Mouse (Mus musculus) thymus, postnatal 4 days (tissue): Measurements from ENCODE around the gene Itgb5.
A peak's percentile ranks its signal among the peaks of the same experiment; 100 is the strongest.

ENCODE experiments used
- DNase-seq: peaks from one replicate; pipeline ENCODE4 v3.0.0; 2021

The Itgb5 gene

GRCm38 (mm10) chr16:33879556-33879955 lies 50.1 kb downstream of the Itgb5 start:
- no peak for DNase-seq

GRCm38 (mm10) chr16:33880765-33881164 lies 51.3 kb downstream of the Itgb5 start:
- no peak for DNase-seq

- DNase-seq = no peak
Observed at GRCm38 (mm10) chr16:33882540-33882939, 53.1 kb downstream of the Itgb5 start.

DNA sequence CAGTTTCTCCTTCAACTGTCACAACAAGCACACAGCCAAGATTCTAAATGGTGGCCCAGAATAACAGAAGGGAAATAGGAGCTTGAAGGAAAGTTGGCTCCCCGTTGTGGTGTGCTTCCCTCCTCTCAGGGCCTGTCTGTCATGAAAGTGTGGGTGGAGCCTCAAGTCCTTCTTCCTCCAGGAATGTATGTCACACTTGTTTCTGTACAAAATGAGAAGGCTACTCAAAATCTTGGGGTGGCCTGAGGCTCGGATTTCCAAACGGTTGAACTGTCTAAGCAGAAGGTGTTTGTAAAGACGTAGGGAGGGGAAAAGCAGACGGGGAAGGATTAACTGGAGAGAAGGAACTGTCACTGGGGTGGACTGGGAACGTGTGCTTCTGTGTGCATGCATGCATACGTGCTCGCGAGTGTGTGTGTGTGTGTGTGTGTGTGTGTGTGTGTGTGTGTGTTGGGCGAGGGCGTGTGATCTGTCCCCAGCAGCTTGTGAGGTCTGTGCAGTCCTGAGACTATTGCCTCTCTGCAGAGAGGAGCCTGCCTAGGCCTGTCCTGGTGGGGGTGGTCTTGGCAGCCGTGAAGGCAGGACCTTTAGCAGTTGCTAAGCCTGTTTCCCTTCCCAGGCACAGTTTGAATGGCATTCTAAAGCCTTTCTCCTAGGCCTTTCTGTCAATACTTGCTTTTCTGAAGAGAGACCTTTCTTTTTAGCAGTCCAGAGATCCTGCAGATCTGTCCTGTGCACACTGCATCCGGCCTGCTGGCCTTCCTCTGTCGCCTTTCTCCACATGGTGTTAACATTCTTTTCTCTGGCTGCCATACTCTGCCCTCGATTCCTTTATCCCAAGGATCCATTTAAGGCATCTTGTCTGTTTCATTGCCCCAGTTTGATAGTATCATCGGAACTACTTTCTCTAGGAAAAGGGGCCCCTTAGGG lies 53.8 kb downstream of the Itgb5 start:
- DNase-seq = no peak

GRCm38 (mm10) chr16:33884201-33884600 lies 54.7 kb downstream of the Itgb5 start:
- no peak for DNase-seq

DNA sequence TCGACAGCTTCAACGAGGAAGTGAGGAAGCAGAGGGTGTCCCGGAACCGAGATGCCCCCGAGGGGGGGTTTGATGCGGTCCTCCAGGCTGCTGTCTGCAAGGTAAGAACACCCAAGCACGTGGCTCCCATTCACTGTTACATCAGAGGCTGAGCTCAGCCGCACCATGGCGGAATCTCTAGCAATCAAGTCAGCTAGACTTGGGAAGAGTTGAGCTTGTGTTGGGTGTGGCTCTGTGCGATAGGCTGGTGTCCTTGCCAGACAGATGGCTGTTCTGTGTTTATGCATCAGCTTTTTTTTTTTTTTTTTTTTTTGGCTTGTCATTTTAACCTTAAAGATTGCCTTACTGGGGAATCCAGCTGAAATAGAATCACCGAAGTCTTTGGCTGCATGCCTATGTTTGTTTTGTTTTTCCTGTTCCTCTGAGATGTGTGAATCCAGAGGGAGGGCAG lies 55.6 kb downstream of the Itgb5 start:
- DNase-seq = peak; percentile 51

DNA sequence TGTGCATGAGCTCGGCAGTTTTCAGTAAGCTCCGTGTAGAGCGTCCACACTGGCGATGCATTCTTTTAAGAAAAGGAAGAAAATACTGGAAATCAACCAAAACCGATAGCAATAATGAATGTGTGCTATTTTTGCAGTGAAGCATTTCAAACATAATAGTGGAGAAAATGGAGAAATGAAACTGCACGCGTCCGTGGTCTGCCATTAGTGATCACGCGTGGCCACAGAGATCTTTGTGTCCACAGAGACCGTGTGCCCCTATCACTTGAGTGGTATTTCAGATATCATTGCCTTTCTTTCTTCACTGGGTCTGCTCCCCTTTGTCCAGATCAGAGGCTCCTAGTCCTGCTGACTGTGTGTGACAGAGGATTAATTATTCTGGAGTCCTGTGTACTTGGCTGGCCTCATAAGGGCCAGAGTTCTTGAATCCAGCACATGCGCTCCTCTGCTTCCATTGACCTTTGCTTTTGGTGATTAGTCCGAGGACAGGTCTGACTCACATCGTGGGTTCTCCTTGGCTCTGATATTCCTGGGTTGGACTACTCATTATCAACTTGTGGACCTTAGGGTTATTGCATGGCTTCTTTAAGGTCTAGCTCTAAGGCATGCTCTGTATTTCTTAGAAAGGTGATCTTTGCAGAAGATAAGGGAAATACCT lies 56.3 kb downstream of the Itgb5 start:
- no peak for DNase-seq

DNA sequence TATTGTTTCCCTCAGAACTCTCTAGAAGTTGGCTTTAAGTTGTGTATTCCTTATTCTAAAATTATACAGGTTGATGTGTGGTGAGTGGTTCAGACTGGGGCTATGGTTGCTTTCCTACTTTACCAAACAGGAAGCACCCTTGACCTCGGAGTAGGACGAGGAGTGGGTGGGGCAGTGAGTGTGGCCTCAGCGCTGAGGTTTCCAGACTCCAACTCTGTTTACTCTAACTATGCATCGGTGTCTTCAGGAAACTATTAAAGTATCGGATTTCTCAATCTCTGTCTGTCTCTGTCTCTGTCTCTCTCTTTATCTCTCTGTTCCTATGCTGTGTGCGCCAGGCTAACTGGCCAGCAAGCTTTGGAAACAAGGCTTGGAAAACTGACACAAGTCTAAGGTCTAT lies 57.2 kb downstream of the Itgb5 start:
- DNase-seq = no peak

GRCm38 (mm10) chr16:33887981-33888380 lies 58.5 kb downstream of the Itgb5 start:
- DNase-seq = no peak

GRCm38 (mm10) chr16:33889000-33889607 lies 59.6 kb downstream of the Itgb5 start:
- no peak for DNase-seq

DNA sequence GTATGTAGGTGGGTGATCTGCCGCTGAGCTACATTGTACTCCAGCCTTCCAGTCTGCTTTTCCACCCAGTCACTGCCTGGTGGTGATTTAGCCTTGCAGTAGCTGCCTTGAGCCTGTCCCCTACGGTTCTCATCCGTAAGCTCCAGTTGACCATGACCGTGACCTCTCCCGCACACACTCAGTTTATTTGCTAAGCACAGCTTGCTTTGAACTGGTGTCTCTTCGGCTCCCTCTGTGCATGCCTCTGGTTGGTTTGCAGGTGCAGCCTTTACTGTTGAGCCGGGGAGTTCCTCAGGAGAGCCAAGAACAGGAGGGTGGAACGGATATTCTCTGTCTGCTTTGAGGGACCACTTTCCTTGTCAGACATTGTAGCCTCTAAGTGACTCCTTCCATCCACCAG lies 61.6 kb downstream of the Itgb5 start:
- peak; percentile 28 for DNase-seq

- DNase-seq = peak; percentile 28
Observed at GRCm38 (mm10) chr16:33891561-33892281, 62.3 kb downstream of the Itgb5 start.

DNA sequence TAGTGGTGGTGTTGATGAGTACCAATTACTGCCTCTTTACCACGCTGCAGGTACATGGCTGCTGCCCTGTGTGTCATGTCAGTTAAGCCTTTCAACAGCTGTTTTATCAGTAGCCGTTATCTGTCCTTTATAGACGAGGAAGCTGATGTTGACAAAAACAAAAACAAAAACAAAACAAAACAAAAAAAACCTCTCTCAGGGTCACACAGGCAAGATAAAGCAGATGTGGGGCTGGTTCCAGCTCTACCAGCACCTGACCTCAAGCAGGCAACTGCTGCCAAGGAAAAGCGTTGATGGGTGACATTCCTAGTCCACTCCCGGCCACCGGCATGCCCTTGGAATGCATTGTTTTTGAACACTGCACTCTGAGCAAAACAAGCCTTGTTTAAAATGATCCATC lies 63.1 kb downstream of the Itgb5 start:
- DNase-seq = no peak

- no peak for DNase-seq
Observed at GRCm38 (mm10) chr16:33893796-33894195, 64.3 kb downstream of the Itgb5 start.

- no peak for DNase-seq
Observed at GRCm38 (mm10) chr16:33894449-33894848, 65.0 kb downstream of the Itgb5 start.

- no peak for DNase-seq
Observed at GRCm38 (mm10) chr16:33895690-33896089, 66.2 kb downstream of the Itgb5 start.

GRCm38 (mm10) chr16:33896801-33897200 lies 67.3 kb downstream of the Itgb5 start:
- DNase-seq = no peak

DNA sequence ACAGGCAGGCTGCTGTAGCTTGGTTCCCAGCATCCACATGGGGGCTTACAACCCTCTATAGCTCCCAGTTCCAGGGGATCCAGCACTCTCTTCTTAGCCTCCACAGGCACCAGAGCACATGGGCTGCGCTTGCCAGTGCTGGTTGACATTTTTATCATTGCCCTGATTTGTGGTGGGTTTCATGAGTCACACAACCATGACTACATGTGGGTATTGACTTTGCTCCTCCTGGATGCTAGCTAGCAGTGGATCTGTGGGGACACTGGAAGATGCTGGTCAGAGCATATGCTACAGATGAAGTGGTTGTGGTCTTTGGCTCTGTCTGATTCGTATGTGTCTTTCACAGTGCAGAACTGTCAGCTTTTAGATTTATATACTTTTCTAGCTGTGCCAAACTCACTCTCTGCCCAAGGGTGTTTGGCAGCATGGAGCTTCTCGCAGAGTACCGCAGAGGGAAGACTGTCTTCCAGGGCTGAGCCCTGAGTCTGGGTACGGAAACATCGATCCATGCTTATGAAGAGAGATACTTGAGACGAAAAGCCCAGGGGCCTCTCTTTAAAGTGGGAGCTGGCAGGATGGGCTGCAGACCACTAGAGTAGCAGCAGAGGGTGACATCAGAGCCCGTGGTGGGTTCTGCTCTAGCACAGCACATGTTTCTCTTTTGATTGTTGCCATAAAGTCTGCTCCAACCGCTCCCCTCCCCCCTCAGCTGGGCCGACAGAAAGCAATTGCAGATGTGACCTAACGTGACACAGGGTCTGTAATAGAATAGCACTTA lies 74.4 kb downstream of the Itgb5 start:
- DNase-seq = peak; percentile 18

DNA sequence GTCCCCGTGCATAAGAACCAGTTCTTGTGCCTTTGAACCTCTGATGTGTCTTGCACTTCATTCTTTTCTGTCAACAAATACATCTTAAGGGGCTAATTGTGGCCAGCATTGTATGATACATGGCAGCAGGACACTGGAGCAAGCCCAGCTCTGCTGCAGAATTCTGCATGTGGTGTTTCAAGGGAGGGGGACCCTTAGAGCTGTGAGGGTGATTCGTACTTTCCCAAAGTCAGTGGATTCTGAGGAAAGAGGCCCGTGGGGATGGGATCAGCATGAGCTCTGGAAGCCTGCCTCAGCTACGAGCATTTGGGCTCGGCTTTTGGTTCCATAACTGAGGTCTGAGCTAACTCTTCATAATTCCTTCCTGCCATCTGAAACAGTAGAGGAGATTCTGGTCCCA lies 75.1 kb downstream of the Itgb5 start:
- no peak for DNase-seq

DNA sequence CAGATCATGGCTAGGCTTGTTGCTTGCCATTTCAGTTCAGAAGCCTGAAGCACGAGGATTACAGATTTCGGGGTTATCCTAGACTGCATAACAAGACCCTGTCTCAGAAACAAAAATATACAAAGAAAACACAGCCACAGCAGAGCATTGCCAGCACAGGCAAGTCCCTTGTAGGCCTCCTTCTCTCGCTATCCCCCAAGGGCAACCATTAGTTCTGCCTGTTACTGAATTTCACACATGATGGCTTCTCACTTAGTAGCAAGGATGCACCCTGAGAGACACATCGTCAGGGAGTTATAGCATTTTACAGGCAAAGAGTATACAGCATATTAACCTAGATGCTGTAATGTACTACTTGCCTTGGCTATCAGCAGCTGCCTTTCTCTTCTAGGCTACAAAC lies 78.8 kb downstream of the Itgb5 start:
- DNase-seq = no peak

DNA sequence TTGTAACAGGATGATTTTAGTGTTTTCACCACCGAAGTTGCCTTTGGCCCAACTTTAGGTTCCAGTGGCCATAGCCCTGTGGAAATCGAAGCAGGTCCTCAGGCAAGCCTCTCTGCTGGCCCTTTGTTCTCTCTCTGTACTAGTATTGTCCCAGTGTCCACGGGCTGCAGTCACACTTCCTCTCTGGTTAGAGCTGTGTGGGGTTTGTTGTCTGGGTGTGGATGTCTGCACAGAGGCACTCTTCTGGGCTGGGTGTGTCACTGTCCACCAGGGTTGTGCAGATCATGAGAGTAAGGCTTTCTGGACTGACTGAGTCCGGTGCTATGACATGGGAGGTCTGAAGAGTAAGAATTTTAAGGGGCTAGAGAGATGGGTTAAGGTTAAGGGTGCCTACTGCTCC lies 85.5 kb downstream of the Itgb5 start:
- no peak for DNase-seq
